Mouse (Mus musculus): ENCODE results near the gene Anp32b.

GRCm38 (mm10) chr4:46454097-46454864 is 3.6 kb downstream of the Anp32b start:
- TF ChIP-seq CTCF (IDR thresholded peaks at IDR 0.05; ENCODE audit: low read depth, low read length) (no peak), POLR2A (IDR thresholded peaks at IDR 0.05; ENCODE audit: extremely low read depth, insufficient read depth, low read length) (no peak)

Measured in liver, adult 2 months (tissue).